Mouse (Mus musculus) bone marrow macrophage, adult 2 months (primary cell): ENCODE results near the gene Trp53i13.

Experiments
- CTCF ChIP-seq: IDR thresholded peaks from 2 replicates; pipeline ENCODE4 v1.5.1; 2012; ENCODE audit warnings: low read depth, mild to moderate bottlenecking, low read length, moderate library complexity
- POLR2A ChIP-seq: IDR thresholded peaks from 2 replicates; pipeline ENCODE4 v1.6.1; 2012; ENCODE audit warnings: mild to moderate bottlenecking, low read depth, low read length, borderline replicate concordance

DNA sequence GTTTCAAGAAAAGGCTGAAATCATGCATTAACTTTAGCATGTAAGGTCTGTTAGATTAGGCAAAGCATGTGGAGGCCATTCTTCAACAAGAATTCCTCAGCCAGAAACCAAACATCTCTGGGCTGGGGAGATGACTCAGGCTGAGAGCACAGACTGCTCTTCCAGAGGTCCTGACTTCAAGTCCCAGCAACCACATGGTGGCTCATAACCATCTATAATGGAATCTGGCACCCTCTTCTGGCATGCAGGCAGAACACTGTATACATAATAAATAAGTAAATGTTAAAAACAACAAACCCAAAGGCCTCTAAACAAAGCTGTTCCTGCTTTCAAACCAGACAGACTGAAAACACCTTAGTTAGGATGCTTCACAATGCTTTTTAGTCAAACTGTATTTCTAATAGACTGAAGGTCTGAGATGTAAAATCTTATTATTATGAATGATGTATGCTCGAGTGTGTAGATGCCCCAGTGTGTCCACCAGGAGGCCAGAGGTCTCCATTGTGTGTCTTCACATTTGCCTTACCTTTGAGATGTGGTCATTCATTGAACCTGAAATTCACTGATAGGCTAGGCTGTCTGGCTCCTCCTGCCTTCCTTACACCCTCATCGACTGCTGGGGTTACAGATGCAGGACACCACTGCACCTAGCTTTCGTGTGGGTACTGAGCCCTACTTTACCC, 10.2 kb upstream of the Trp53i13 start:
- TF ChIP-seq CTCF (no peak), POLR2A (no peak)
